Mouse (Mus musculus) splenic B cell, adult 2 months (primary cell): ENCODE data around the gene Ifnar1.
A peak's percentile ranks its signal among the peaks of the same experiment; 100 is the strongest.

ENCODE experiments used
- DNase-seq: peaks from one replicate; pipeline ENCODE4 v3.0.0-alpha.2; 2011; ENCODE audit warnings: low read depth, low spot score
- H3K27me3 ChIP-seq: 2 replicates; pipeline ENCODE4 v1.6.1; 2012; ENCODE audit warnings: mild to moderate bottlenecking, low read length, moderate library complexity, mixed read lengths; ENCODE audit not compliant: control insufficient read depth, poor library complexity, insufficient read depth, severe bottlenecking
- H3K36me3 ChIP-seq: 2 replicates; pipeline ENCODE4 v1.6.1; 2012; ENCODE audit warnings: mild to moderate bottlenecking, low read length, moderate library complexity, mixed read lengths; ENCODE audit not compliant: control insufficient read depth, poor library complexity, insufficient read depth, severe bottlenecking

The Ifnar1 gene

DNA sequence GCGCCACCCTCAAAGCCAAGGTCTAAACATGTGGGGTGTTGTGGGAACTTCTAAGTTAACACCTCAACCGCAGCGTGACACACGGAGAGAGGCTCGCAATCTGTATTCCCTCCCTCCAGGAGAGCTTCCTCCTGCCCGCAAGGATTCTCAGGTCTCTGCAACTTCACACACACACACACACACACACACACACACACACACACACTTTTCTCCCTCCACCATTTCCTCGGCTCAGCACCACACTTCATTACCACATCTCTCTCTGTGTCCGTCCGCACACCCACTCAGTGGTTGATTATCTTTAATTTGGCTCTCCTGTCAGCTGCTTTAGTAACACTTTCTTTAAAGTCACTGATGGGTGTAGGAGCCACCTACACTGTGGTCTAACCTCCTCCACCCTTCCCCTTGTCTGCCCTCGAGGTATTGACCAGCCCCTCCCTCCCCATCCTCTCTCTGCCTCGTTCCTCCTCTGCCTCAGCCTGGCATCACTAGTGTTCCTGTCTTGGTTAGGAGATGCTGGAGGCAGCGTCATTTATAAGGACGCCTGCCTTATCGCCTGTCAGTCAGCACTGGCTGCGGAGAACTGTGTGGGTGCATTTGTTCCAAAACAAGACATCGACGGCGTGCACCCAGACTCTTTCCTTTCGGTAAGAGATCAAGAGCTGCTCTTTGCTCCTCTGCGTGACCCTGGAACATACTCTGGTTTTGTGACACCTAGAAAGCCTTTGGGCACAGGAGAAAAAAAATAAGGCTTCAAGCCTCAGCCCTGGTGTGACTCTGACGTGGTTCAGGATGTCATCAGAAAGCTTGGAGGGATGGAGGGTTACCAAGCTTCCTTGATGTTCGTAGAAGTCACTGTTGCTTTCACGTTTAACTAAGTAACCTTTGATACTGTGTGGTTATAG lies 48.3 kb downstream of the Ifnar1 start:
- H3K36me3 ChIP-seq: no peaks in the 10 kb centered on the region
- DNase-seq: peak; percentile 51
- H3K27me3 ChIP-seq: no peaks in the 10 kb centered on the region

DNA sequence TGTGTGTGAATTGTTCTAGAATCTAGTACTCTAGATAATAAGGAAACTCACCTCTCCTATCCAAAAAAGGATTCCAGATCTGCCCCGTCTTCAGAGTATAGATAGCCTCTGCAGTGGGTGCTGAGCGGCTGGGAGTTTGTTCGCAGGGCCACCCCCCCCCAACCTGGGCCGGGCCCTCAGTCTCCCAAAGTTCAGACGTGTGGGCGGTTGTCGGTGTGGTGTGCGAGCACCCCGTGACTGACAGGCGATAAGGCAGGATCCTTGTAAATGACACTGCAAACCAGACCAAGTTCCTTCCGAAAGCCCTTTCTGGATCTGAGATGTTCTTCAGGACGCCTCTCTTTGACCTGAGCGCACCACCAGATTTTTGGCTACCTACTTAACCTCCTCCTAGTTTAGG lies 49.4 kb downstream of the Ifnar1 start:
- Histone ChIP-seq H3K27me3 (no peaks in the 10 kb centered on the region), H3K36me3 (no peaks in the 10 kb centered on the region)
- DNase-seq: peak; percentile 95

DNA sequence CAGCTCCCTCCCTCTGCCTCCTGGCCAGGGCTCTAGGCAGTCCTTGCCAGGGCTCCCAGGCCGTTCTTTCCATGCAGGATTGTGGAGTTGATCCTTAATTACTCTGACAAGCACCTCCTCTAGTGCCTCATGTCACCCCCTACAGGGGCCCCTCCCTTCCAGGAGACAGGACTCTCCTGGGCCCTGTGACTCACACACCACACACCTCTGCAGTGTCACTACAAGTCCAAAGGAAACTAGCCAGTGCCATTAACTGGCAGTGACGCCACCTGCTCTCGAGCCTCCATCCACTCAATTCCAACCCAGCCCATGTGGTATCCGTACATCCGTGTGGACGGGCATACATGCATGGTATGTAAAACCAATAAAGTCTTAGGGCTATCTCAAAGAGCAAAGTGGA lies 49.9 kb downstream of the Ifnar1 start:
- DNase-seq: no peak
- H3K36me3 ChIP-seq: no peaks in the 10 kb centered on the region

DNA sequence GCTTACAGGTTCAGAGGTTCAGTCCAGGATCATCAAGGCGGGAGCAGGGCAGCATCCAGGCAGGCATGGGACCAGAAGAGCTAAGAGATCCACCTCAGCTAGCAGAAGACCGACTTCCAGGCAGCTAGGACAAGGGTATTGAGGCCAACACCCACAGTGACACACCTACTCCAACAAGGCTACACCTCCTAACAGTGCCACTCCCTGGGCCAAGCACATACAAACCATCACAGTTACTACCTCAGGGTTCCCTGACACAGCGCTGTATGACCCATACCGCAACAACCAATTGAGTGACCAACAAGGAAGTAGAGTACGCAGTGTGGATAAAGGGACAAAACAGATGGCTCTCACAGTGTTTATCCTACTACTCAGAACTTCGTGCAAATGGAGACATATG lies 51.3 kb downstream of the Ifnar1 start:
- Histone ChIP-seq H3K36me3 (no peaks in the 10 kb centered on the region; the same call in 1 of the 2 replicates), H3K27me3 (no peaks in the 10 kb centered on the region)
- no peak for DNase-seq

More for the DNA sequence above, 49.9 kb downstream of the Ifnar1 start:
- H3K27me3 ChIP-seq: no peaks in the 10 kb centered on the region

DNA sequence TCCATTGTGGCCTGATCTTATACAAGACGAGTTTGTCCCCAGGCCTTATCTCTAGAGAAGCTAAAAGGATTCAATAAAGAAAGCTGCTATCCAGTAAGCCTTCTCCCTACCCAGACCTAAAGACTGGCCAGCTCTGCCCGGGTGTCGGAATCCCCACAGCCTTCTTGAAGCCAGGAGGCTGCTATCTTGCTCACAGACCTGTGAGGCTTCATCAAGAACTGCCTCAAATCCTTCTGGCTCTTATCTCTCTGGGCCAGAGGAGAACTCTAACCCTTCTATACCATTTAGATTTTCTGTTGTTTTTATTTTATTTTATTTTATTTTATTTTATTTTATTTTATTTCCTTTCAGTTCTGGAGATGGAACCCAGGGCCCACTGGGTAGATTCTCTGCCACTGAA lies 52.0 kb downstream of the Ifnar1 start:
- H3K27me3 ChIP-seq: no peaks in the 10 kb centered on the region
- DNase-seq: no peak
- no peaks in the 10 kb centered on the region; the same call in 1 of the 2 replicates for H3K36me3 ChIP-seq

DNA sequence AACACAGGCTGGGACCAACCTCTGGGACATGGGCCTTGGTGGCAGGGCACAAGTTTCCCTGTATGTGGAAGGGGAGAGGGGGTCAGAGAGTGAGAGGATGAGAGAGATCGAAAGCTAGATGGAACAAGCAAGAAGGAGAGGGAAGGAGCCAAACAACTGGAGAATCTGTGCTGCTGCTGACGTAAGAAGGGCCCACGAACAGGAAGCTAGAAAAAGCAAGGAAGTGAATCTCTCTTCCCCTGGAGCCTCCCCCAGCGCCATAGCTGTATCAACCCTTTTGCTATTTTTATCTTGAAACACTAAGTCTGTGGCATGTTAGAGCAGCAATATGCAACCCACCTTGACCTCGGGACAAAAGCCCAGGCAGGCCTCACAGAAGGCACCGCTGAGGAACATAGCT lies 53.0 kb downstream of the Ifnar1 start:
- peak; percentile 55 for DNase-seq
- Histone ChIP-seq H3K27me3 (no peaks in the 10 kb centered on the region), H3K36me3 (no peaks in the 10 kb centered on the region; the same call in 1 of the 2 replicates)

DNA sequence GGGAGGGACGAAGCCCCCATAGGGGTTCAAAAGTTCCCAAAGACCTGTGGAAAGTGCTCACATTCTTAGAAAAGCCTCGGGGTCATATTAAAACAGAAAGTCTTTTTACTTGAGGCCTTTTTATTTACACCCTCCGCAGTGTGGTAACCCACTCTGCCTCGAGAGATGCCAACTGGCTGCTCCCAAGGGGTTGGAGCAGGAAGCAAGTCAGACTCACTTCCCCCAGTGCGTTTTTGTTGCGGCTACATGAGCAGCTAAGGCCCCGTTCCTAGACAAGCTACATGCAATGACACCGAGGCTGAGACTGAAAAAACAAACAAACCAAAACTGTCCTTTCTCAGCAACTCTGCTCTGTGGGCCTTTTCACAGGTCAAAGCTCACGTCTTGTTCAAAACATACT lies 53.5 kb downstream of the Ifnar1 start:
- Histone ChIP-seq H3K27me3 (no peaks in the 10 kb centered on the region), H3K36me3 (no peaks in the 10 kb centered on the region; the same call in 1 of the 2 replicates)
- DNase-seq: peak; percentile 65

DNA sequence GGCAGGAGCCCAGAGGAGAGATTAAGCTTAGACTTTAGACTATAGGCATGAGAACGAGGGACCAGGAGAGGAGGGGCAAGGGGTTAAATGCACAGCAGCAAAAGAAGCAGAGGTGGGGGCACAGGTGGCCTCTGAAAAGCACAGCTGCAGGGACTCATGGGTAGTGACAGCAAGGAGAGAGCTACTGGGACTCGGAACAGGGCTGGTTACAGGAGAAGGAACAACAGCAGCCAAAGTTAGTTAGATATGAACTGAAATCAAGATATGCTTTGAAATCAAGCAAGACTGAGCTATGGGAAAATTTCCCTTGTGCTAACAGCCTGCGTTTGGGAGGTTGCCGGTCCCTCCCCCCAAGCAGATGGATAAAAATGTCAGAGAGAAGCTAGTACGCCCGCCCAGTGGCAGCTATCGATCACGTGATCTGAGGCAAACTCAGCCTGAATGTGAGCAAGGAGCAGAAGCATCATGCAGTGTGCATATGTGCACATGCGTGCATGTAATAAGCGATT lies 56.6 kb downstream of the Ifnar1 start:
- DNase-seq: no peak
- Histone ChIP-seq H3K27me3 (no peaks in the 10 kb centered on the region), H3K36me3 (no peaks in the 10 kb centered on the region; the same call in 1 of the 2 replicates)

DNA sequence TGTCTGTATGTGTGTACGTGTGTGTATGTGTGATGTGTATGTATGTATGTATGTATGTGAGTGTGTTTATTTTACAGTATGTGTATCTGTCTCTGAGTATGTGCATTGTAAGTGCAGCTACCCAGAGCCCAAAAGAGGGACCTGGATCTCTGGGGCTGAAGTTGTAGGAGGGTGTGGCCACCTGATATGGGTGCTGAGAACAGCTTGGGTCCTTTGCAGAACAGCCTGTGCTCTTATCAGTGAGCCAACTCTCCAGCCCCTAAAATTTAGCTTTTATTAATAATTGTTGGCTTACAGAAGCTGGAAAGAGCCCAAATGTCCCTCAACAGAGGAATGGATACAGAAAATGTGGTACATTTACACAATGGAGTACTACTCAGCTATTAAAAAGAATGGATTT lies 58.6 kb downstream of the Ifnar1 start:
- Histone ChIP-seq H3K27me3 (no peaks in the 10 kb centered on the region), H3K36me3 (no peaks in the 10 kb centered on the region; the same call in 1 of the 2 replicates)
- no peak for DNase-seq

DNA sequence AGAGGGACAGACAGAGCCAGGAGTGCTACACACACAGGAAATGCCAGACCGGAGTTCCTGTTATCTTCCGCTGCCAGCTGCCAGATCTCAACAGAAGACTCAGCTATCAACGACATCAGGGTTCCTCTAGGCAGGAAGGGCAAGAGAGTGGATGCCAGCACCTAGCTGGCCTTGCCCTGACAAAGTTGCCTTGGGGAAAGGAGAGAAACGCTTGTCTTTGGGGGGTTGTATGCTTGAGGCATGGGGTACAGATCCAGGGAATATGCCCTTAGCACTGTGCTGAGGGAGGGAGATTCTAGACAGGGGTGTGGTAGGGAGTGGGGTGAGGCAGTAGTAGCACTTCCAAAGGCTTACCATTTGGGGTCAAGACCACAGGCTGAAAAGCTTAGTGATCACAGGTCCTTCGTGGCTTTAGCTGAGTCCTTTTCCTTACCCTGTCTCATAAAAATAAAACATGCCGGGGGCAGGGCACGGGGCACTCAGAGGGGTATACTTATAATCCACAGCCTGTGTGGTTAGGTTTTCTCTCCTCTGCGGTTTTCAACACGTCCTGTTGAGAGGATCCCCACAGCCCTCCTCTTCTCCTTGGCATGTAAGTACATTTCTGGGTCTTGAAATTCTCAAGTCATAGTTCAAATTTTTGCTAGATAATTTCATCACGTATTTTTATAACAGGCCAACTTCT lies 60.7 kb downstream of the Ifnar1 start:
- no peaks in the 10 kb centered on the region for H3K36me3 ChIP-seq
- no peaks in the 10 kb centered on the region for H3K27me3 ChIP-seq
- peak; percentile 60 for DNase-seq

DNA sequence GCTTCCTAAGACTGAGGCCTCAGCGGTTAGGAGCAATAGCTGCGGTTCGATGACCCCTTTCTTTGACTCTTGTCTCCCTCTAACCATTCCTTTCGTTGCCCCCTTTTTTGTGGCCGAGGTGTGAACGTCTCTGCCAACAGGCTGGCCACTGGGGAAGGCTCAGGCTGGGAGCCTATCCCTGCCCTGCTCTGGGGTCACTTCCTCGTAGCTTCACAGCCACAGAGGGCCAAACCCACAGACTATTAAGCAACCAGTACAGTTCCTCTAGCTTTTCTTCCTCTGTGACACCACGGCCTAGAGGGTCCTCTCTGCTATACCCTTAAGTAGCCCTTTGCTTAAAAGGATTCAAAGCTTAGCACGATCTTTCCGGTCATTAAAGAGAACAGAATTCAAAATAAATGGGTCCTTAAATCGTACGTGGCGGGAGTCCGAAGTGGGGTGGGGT lies 61.4 kb downstream of the Ifnar1 start:
- H3K27me3 ChIP-seq: no peaks in the 10 kb centered on the region
- DNase-seq: peak; percentile 75
- H3K36me3 ChIP-seq: no peaks in the 10 kb centered on the region

DNA sequence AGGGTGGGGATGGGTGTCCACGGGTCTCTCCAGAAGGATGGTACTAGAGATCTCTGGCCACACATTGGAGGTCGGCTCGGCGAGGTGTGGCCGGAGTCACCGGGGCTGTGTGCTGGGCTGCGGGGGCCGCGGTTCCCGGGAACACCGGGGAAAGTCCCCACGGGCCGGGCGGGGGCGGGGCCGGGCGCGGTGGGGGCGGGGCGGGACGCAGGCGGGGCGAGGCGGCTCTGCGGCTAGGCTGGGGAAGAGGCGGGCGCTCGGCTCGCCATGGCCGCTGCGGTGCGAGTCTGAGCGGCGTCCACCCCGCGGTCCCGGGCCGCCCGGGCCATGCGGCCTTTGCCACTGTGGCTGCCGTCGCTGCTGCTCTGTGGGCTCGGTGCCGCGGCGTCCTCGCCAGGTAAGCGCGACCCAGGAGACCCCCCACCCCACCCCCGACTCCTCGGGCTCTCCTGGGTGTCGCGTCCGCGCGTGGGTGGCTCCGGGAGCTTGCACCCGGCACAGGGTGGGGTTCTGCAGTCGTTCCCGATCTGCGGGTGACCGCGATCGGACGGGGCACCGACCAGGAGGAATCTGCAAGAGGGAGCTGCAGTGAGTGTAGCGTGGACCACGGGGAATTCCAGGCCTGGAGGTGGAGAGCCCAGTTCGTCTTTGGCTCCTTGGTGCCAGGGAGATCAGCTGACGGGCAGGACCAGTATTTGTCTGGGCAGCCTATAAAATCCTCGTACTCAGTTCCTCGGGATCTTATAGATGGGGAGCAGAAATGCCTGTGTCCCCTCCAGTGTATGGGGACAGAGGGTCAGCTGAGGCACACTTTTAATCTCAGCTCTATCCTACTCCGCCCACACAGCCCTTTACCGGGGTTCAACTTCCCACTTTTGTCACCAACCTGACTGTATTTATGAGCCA lies 62.1 kb downstream of the Ifnar1 start, which contains the start of gene Ifngr2:
Gene Ifngr2, plus strand, starts transcription at position 237 of the 906 bp plus-strand sequence.
- Histone ChIP-seq H3K27me3 (no peaks in the 10 kb centered on the region), H3K36me3 (peaks cover 2% of the 10 kb centered on the region; the same call in 1 of the 2 replicates)
- DNase-seq: peak; percentile 61

DNA sequence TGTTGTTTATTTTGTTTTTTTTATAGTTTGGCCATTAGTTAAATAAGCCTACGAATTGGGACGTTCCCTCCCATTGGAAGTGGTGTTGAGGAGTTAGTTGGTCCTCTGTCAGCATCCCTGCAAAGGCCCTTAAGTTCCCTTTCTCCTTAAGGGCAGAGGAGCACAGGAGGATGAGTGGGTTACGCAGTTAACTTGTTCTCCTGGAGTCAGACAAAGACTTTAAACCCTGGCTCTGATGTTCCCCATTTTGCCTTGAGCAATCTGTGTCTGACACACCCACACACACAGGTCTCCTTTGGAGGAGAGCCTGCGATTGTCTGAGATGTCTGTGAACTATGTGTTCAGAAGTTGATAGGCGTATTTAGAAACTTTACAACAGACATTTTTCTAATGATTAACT lies 62.9 kb downstream of the Ifnar1 start:
- Histone ChIP-seq H3K27me3 (no peaks in the 10 kb centered on the region), H3K36me3 (peaks cover 2% of the 10 kb centered on the region; the same call in 1 of the 2 replicates)
- no peak for DNase-seq

DNA sequence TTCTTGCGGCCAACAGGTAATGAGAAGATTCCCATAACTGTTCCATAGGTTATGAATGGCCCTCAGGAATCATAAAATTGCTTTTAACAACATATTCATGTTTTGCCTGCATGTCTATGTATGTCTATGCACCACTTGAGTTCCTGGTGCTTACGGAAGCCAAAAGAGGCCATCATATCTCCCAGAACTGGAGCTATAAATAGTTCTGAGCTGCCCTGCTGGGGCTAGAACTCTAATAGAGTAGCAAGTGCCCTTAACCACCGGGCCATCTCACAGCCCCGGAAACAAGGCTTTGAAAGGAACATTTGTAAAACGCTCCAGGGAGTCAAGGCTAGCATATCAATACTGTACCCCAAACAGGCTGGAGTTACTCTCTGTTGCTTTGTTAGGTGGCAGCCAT lies 63.5 kb downstream of the Ifnar1 start:
- Histone ChIP-seq H3K27me3 (no peaks in the 10 kb centered on the region), H3K36me3 (peaks cover 2% of the 10 kb centered on the region; the same call in 1 of the 2 replicates)
- DNase-seq: no peak
